Mouse (Mus musculus): ENCODE measurements around the gene Ipo7.
"Not testable (repeated sequence)": the region's sequence is repeated elsewhere in the genome, so short reads cannot be mapped to it uniquely, and the experiment has no call there.

Ipo7 gene

DNA sequence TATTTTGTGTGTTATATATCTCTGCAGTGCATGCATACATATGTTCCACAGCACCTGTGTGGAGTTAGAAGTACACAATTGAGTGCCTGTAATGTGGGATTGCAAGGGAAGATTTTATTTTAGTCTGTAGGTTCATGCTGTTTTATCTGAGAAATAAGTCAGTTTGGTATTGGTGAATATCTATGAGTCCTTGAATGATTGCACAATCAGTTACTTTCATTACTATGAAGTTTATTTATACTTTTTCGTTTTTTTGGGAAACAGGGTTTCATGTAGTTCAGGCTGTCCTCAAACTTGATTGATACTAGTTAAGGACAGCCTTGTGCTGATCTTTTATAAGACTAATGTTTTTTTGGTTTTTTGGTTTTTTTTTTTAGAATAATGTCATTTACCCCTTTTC, 5.5 kb downstream of the Ipo7 start:
- no peak for DNase-seq (ENCODE audit: low spot score)

DNA sequence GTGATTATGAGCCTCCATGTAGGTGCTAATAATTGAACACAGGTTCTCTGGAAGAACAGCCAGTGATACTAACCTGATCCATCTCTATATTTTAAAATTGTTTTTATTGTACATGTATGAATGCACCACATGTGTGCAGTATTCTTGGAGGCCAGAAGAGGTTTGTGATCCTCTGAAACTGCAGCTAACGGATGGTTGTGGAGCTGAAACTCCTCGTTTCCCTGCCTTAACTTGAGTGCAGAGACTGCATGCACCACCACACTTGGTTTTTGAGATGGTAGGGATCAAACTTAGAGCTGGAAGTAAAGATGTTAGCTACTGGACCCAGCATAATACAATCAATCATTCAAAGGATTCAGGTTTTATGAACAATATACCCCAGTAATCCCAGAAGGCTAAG, 8.5 kb downstream of the Ipo7 start:
- no peak for DNase-seq (ENCODE audit: low spot score)

DNA sequence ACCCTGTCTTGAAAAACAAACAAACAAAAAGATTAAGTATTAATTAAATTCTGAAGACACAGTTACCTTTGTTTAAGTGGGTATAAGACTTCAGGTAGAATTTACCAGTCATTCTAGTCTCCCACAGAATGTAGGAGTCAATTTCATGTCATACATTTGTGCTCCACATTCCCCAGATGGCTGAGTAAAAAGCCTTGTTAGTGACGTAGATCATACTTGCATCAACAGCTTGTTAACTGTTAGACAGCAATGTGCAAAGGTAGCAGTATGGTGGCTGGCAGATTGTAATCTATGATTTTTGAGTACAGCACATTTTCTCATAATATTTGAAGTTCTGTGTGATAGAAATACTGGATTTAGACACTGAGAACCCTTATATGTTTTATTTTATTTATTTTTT, 10.8 kb downstream of the Ipo7 start:
- DNase-seq (ENCODE audit: low spot score), result no peak

DNA sequence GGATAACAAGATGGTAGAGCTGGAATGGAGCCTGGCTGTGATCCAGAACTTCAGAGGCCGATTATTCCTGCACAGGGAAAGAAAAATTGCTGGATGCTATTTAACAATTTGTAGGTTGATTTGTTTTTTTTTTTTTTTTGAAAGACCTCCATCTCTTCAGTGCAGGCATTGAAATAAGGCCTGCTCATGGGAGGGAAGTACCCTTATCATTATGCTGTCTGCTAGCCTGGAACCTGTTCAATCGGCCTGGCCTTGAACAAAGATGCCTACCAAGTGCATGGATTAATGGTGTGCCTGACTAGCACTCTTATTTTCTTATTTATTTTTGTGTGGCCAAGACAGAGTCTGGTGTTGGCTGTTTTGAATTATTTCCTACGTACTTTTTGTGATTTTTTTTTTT, 12.3 kb downstream of the Ipo7 start:
- no peak for DNase-seq (ENCODE audit: low spot score)

DNA sequence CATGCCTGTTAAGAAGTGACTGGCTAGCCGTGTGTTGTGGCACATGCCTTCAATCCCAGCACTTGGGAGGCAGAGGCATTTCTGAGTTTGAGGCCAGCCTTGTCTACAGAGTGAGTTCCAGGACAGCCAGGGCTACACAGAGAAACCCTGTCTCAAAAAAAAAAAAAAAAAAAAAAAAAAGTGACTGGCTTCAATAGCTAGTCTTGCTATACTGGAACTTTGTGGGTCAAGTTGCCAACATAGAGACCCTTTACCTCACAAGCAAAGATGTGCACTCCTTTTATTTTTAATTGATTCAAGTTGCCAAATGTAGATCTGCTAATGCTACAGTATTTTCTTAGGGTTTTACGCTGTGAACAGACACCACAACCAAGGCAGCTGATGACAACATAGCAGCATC, 39.6 kb downstream of the Ipo7 start:
- not testable (repeated sequence) for DNase-seq (ENCODE audit: low spot score)

DNA sequence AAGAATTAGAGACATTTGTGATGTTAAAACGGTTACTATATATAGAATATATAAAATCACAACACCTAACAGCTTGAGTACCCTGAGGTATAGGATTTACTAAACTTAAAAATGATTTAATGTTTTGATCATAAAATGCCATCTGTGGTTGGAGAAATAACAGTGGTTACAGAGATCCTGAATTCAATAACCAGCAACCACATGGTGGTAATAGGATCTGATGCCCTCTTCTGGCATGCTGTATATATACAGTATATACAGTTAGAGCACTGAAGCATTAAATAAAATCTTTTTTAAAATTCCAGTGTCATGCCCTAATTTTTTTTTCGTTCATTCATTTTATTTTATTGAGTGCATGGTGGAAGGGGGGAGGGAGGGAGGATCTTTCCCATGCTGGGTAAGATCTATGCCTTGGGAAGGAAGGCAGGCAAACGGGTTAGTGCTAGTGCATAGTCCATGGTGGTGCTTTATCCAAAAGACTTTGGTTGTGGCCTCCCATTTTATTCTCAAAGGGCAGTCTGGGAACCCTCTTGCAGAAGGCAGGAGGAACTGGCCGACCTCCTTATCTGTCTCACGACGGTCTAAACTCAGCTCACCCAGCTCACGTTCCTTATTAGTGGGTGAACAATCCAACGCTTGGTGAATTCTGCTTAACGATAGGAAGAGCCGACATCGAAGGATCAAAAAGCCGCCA, 41.2 kb downstream of the Ipo7 start:
- no peak for DNase-seq (ENCODE audit: low spot score)

DNA sequence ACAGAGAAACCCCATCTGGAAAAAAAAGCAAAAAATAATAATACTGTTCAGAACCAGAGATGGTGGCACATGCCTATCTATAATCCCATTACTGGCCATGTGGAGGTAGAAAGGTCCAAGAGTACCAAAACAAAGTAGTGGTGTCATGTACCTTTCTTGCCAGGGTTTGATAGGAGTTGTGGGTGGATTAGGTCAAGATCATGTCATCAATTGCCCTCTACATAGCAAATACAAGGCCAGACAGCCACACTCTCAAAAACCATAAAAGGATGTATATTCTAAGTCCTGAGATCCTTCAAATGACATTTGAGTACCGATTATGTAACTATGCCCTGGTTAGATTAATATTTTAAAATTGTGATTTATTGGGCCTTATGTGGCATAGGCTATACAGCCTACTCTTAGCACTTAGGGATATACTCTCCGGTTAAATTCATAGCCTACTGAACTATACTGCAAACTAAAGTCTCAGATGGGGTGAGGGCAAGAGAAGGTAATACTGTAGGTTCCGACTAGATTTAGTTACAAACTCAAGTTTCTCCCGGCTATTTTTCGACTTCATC, 42.1 kb downstream of the Ipo7 start:
- DNase-seq (ENCODE audit: low spot score), result no peak

DNA sequence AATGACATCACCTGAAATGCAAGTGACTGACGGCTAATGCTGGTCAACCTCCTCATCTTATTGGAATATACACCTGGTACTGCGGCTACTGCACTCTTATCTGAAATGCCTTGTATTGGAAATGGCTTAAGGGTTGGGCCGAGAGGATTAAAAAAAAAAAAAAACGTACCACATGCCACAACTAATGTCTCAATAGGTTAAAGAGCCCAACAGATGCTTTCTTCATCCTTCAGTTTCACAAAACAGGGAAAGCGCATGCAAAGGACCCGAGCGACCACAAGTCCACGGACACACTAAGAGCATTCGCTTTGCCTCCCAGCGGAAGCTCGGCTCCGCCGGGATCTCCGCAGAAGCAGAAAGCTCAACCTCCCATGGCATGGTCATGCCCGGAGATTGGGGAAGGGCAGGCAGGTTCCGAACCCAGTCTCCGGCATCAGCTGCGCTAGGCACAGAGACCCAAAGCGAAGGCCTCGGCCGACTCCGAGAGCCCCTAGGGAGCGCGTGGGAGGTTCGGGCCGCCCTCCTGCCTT, 42.7 kb downstream of the Ipo7 start:
- DNase-seq (ENCODE audit: low spot score), result peak; percentile 62

DNA sequence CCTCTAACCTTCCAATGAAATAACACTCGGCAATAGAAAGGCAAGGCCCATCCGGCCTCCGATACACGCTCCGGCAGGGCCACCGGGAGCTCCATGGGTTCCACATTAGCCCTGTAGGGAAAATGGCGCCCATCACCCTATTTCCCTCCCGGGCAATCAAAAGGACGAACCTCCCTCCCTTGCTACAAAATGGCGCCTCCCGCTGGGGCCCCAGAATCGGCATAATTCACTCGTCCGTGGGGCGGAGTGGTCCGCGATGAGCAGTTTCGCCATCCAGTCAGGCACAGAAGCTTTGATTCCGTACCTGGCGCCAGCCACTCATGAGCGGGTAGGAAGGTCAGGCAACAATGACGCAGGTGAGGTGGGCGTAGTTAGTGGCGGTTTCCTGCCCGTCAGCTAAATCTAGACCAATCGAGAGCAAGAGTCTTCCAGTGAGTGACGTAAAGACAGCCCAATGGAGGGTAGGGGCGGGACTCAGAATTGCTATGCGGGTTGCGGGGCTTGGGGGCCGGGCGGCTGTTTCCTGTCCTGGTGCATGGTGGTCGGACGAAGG, 43.2 kb downstream of the Ipo7 start, which contains the start of gene Zfp143:
TSS of gene Zfp143 (plus strand) at position 19 of the 553 bp plus-strand sequence.
- peak; percentile 100 for DNase-seq (ENCODE audit: low spot score)

DNA sequence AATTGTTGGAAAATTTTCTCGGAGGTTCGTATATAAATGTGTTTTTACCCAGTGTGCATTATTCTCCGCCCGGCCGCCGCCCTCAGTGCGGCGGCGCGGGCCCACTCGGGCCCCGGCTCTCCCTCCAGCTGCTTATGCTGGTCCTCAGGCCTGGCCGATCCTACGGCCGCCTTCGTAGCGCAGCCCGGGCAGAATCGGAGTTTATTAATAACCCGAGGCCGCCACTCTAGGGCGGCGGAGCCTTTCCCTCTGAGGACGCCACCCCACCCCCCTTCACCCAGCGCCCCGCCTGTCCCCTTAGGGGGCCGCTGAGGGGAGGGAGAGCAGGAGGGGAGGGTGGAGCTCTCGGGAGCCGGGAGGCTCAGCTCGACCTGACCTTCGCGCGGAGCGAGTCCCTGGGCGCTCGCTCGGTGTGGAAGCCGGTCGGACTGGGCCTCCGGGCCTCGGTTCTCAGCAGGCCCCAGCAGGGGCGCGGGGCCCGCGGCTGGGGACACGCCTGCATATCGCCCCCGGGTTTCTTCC, 43.7 kb downstream of the Ipo7 start:
- peak; percentile 80 for DNase-seq (ENCODE audit: low spot score)

DNA sequence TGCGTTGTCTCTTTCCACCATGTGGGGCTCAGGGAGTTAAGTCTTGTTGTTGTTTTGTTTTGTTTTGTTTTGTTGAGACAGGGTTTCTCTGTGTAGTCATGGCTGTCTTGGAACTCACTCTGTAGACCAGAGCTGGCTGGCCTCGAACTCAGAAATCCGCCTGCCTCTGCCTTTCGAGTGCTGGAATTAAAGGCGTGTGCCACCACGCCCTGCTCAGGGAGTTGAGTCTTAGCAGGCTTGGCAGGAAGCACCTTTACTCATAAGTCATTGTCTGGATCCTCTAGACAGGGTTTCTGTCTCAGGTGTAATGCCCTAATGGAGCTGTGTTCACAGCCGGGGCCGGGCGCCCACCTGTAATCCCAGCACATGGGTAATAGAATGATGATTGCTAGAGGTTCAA, 45.7 kb downstream of the Ipo7 start:
- DNase-seq (ENCODE audit: low spot score), result no peak

DNA sequence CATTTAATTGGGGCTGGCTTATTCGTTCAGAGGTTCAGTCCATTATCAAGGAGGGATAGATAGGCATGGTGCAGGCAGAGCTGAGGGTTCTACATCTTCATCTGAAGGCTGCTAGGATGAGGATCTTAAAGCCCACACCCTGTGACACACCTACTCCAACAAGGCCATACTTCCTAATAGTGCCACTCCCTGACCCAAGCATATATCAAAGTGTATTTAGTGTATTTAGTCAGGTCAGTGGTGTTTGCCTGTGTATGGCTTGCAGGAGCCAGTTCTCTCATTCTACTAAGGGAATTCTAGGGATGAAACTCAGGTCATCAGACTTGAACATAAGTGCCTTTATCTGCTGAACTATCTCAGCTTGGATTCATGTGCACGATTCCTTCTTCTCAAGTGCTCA, 51.0 kb downstream of the Ipo7 start:
- no peak for DNase-seq (ENCODE audit: low spot score)

DNA sequence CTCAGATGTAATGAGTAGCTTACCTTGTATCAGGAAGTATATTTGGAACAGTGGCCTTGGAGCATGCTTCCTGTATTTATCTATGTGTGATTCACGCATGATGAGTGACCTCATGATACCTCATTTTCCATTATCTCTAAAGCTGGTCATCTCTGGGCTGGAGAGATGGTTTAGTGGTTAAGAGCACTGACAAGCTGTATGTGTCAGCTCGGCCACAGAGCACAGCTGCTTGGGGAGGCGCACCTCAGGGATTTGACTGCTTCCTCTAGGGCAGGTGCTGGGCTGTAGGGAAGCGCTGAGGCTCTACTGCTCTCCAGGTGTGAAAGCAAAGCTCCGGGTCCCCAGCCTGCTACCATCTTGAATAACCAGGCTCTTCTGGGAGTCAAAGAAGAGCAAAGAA, 60.1 kb downstream of the Ipo7 start:
- DNase-seq (ENCODE audit: low spot score), result no peak

DNA sequence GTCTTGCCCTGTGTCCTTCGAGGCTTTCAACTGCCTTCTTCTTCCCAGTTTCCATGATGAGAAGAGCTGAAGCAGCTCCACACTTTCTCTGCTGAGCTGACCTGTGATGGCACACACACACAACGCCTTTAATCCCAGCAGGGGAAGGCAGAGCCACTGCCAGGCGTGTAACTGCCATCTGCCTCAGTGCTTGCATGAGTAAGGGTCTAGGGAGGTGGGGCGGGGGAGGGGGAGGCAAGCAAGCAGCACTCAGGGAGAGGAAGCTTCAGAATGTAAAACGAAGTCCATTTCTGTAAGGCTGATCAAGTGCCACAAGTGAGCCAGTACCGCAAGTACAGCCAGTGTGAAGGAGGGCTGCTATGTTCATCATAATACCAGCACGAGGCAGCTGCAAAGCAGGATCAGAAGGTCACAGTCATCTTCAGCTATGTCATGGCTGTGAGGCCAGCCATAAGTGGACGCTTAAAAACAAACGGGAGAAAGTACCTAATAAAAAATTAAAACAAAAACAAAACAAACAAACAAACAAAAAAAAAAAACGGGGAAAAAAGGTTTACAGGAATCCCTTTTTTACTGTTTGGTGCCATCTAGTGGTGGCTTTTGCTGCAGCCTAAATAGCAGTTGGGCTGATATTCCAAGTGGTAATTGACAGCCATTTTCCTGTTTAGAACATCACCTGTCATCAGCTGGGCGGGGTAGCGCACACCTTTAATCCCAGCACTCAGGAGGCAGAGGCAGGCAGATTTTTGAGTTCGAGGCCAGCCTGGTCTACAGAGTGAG, 65.5 kb downstream of the Ipo7 start:
- DNase-seq (ENCODE audit: low spot score), result peak; percentile 48

DNA sequence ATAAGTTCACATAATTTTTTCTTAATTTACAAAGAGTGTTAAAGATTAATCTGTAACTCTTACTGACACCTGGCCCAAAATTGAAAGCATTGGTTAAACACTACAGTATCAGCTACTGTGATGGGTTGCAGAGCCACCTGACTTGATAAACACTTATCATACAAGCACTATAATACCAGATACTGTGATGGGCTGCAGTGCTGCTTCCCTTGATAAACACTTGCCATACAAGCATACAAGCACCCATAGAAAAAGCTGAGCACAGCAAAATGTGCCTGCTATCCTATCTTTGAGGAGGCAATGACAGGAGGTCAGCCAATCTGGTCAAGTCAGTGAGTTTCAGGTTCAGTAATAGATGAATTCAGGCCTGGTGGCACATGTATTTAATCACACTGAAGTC, 67.1 kb downstream of the Ipo7 start:
- no peak for DNase-seq (ENCODE audit: low spot score)

DNA sequence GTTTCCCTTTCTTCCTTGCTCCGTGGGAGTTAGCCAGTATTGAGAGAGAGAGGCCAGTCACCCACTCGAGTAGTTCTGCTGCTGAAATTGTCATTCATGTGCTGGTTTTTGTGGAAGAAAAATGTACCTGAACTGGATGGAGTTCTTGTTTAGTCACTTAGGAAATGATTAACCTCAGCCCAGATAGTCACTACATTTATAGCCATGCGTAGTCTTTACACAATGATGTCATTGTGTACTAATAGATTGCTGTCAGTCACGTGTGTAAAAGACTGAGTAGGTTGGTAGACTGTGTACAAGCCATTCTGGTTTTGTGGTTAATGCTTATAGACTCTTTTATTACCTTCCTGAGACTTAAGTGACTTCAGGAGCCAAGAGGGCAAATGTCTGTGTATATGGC, 69.8 kb downstream of the Ipo7 start:
- DNase-seq (ENCODE audit: low spot score), result no peak

DNA sequence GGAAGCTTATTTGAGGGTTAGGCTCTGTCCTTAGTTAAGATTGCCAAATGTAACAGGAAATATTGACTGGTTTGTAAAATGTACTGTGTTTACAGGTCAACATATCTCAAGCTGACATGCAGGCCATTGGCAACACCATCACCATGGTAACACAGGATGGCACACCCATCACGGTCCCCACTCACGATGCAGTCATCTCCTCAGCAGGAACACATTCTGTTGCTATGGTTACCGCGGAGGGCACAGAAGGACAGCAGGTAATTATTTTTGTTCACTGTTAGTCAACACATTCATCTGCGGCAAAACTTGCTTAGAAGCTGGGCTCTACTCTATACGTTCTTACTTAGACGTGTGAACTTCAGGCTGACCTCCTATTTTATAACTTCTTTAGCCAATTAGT, 73.6 kb downstream of the Ipo7 start:
- no peak for DNase-seq (ENCODE audit: low spot score)

DNA sequence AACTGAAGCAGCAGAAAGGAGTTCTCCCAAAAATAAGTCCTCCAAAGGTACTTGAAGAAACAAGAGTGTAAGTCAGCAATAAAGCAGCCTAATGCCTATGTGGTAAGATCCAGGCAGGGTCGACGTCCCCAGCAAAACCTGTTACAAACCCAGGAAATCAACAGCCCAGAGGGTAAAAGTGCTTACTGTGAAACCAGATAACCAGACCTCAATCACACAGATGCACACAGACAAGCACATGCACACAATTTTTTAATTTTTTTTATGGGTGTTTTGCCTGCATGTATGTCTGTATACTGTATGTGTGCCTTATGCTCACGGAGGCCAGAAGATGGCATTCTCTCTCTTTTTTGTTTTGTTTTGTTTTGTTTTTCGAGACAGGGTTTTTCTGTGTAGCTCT, 78.3 kb downstream of the Ipo7 start:
- DNase-seq (ENCODE audit: low spot score), result no peak

DNA sequence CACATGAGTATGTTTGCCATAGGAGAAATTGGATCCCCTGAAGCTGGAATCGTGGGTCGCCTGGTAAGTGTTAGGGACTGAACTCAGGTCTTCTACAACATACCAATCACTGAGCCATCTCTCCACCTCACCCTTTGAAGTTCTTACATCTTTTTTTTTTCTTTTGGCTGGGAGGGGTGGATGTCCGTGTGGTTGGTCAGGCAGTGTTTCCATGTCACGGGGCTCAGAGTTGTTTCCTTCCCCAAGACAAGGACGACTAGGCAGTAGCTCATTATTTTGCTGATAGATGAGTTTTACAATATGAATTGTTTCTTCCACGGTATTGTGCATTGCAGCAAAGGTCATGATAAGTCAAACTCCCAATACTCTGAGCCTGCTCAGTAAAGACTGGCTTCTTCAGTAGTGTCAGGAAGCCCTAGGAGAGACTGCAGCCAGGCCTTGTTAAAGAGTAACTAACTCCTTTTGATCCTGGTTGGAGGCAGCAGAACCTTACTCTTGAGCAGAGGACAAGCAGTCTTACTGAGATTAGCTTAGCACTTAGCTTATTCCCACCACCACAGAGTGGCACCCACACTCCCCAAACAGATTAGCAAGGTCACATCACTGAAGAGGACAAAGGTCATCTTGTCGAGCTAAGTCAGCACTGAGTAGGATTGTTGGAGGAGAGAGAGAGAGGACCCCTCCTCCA, 79.2 kb downstream of the Ipo7 start:
- DNase-seq (ENCODE audit: low spot score), result no peak

DNA sequence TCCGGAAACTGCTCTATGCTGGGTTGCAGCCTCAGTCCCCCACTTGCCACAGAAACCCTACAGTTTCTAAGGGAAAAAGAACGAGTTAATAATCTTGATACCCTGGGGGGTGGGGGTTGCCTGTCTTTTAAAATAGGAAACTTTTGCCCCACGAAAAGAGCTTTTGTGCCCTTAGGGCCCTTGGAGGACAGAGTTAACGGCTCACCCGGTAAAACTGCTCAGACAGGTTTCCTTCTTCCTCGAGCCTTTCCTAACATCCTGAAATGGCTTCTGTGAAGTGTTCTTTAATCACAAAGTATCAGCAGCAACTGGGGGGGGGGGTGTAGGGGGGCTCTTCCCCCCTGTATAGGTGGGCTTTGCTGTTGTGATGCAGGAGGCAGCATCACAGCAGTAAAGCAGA, 82.8 kb downstream of the Ipo7 start:
- DNase-seq (ENCODE audit: low spot score), result no peak

DNA sequence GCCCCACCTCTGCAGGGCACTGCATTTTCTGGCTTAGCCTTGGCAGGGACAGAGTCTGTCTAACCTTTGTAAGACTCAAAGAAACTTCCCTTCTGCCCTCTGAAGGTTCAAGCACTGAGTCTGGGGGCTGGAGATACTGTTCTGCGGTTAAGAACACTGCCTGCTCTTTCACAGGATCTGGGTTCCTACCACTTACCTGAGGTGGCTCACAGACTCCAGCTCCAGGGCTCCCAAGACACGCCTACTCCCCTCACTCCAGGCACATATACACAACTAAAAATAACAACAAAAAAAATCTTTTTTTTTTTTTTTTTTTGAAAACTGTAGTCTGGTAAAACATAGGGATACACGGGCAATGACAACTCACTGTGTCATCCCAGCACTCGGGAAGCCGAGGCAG, 83.2 kb downstream of the Ipo7 start:
- DNase-seq (ENCODE audit: low spot score), result no peak

DNA sequence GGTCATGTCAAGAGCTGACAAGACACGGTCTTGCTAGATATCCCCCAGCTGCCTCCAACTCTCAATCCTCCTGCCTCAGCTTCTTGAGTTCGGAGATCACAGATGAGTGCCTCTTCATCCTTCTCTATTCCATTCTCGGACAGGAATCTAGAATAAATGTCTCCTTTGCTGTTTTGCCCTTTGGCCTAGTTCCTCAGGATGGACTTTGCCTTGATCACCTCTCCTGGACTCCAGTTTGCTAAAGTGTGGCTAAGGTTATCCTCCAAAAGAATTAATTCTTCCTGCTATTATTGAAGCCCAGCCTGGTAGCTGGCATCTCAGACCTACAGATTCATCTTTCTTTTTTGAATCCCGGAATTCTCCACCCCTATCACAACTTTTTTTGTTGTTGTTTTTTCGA, 87.0 kb downstream of the Ipo7 start:
- DNase-seq (ENCODE audit: low spot score), result no peak

Data from ovary, postnatal 14 days (tissue).